Mouse (Mus musculus): ENCODE measurements around the gene Psmb4.
"Not testable (repeated sequence)": the region's sequence is repeated elsewhere in the genome, so short reads cannot be mapped to it uniquely, and the experiment has no call there.

The Psmb4 gene

GRCm38 (mm10) chr3:94906482-94906881, 19.7 kb upstream of the Psmb4 start:
- no peak for DNase-seq (ENCODE audit: low read depth, low spot score)

- not testable (repeated sequence) for DNase-seq (ENCODE audit: low read depth, low spot score)
Measured at GRCm38 (mm10) chr3:94904759-94905158, 18.0 kb upstream of the Psmb4 start.

GRCm38 (mm10) chr3:94902747-94903146, 16.0 kb upstream of the Psmb4 start:
- DNase-seq (ENCODE audit: low read depth, low spot score): peak; percentile 84

- DNase-seq (ENCODE audit: low read depth, low spot score): no peak
Measured at GRCm38 (mm10) chr3:94894076-94894475, 7.3 kb upstream of the Psmb4 start.

- DNase-seq (ENCODE audit: low read depth, low spot score): peak; percentile 89
Measured at GRCm38 (mm10) chr3:94888595-94888994, 1.8 kb upstream of the Psmb4 start.

GRCm38 (mm10) chr3:94882579-94882978, 4.2 kb downstream of the Psmb4 start:
- DNase-seq (ENCODE audit: low read depth, low spot score): no peak

GRCm38 (mm10) chr3:94881840-94882239, 4.9 kb downstream of the Psmb4 start:
- DNase-seq (ENCODE audit: low read depth, low spot score): no peak

- no peak for DNase-seq (ENCODE audit: low read depth, low spot score)
Measured at GRCm38 (mm10) chr3:94878618-94879017, 8.1 kb downstream of the Psmb4 start.

GRCm38 (mm10) chr3:94869011-94869410, 17.8 kb downstream of the Psmb4 start:
- DNase-seq (ENCODE audit: low read depth, low spot score): no peak

- DNase-seq (ENCODE audit: low read depth, low spot score): no peak
Measured at GRCm38 (mm10) chr3:94859471-94859870, 27.3 kb downstream of the Psmb4 start.

GRCm38 (mm10) chr3:94852215-94852614, 34.5 kb downstream of the Psmb4 start:
- DNase-seq (ENCODE audit: low read depth, low spot score): no peak

GRCm38 (mm10) chr3:94851731-94852130, 35.0 kb downstream of the Psmb4 start:
- DNase-seq (ENCODE audit: low read depth, low spot score): peak; percentile 16

- DNase-seq (ENCODE audit: low read depth, low spot score): peak; percentile 67
Measured at GRCm38 (mm10) chr3:94849338-94849737, 37.4 kb downstream of the Psmb4 start.

GRCm38 (mm10) chr3:94847382-94847781, 39.4 kb downstream of the Psmb4 start:
- DNase-seq (ENCODE audit: low read depth, low spot score): no peak

- no peak for DNase-seq (ENCODE audit: low read depth, low spot score)
Measured at GRCm38 (mm10) chr3:94839101-94839500, 47.7 kb downstream of the Psmb4 start.

- no peak for DNase-seq (ENCODE audit: low read depth, low spot score)
Measured at GRCm38 (mm10) chr3:94838631-94839030, 48.1 kb downstream of the Psmb4 start.

GRCm38 (mm10) chr3:94837959-94838496, 48.7 kb downstream of the Psmb4 start:
- peak; percentile 89 for DNase-seq (ENCODE audit: low read depth, low spot score)

GRCm38 (mm10) chr3:94837183-94837890, 49.4 kb downstream of the Psmb4 start, which contains the start of gene Pogz:
TSS of gene Pogz (plus strand) at chr3:94837567.
- peak; percentile 99 for DNase-seq (ENCODE audit: low read depth, low spot score)

GRCm38 (mm10) chr3:94835396-94835795, 51.4 kb downstream of the Psmb4 start:
- DNase-seq (ENCODE audit: low read depth, low spot score): no peak

Measured in 3T3-L1 (cell line).